In the genomic region with DNA sequence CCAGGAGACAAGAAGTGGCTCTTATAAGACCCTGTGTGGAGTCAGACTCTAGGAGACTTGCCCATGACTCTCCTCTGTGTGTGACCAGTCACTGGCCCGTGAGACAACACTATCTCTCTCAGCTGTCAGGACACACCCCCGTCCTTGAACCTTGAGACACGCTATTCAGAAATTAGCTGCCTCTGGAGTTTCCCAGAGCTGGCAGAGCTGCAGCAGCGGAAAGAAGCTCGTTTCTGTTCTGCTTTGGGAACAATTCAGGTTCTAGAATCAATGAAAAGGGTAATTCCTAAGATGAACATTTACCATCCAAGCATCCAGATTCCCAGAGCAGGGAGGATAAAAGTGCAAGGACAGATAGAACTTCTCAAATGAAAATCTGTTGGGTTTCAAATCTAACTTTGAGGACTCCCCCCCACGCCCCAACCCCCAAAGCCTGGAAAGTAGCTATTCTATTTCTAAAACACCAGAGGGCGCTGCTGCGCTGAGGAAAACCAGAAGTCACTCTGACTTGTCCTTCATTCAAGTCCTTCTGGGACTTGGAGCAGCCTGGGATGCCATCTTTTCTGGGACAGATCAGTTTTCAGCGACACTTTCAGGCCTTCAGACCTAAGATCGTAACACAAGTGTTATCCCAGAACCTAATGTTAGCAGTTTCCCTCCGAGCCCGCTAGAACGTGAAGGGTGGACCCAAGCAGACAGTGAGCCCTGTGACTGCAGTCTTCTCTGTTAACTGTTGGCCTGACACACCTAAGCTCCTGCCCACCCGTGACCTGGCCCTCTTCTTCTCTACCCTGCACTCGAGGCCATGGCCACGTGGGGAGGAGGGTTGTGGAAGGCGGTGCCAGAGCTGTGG, we compare ENCODE assay signal across 7 mouse cellular contexts. TPM values are rescaled to one million over a fixed set of nuclear protein-coding genes. Genes with fewer than 3 reads are reported as not detected.
DNase-seq lines count a peak whose midpoint lies in the region.

No protein-coding gene starts in this region.

- DNase-seq in CD4-positive helper T cell, adult 2 months (ENCODE audit: low read depth, low spot score): peak; percentile 49
- DNase-seq in Muller cell, postnatal 12 days (ENCODE audit: inconsistent ontology term): peak; percentile 53
- DNase-seq in cerebellum, adult 8-10 months: peak; percentile 67
- peak; percentile 50 for DNase-seq in gastrocnemius, postnatal 14 days
- DNase-seq in layer of hippocampus, adult 18-20 months (ENCODE audit: low spot score in 2 of 2): peak; percentile 23 to 48
- DNase-seq in lung, postnatal 36 days: peak; percentile 44
- DNase-seq in spleen, adult 12 weeks (ENCODE audit: low spot score): peak; percentile 15

- intact Hi-C loops in gastrocnemius, postnatal 14 days (cut with DNase I; ENCODE audit: low total_unique reads): loop anchor here (10.0 kb wide), 1 partner anchor 123 kb away; no protein-coding TSS in a partner anchor

RNA-seq across cellular contexts. Expression of a gene that starts 39.9 kb away (rescaled TPM):
- 10 to 100 TPM; 11.1 to 11.2 TPM for total RNA-seq in gastrocnemius, postnatal 14 days (2021)
- 10 to 100 TPM in 1 of 2 experiments, 1 to 10 TPM in 1; 10.0 to 11.6 TPM for total RNA-seq in layer of hippocampus, adult 18-20 months (2021)

RNA-seq across cellular contexts. Expression of a gene that starts 48.8 kb away (rescaled TPM):
- total RNA-seq in gastrocnemius, postnatal 14 days (2021): 1 to 10 TPM; 1.3 to 1.7 TPM
- 1 to 10 TPM; 1.0 to 1.3 TPM for total RNA-seq in layer of hippocampus, adult 18-20 months (2021)

Comparison
In these comparisons a context has a peak if more than half of its experiments do, and no peak if none do; other contexts are left out.
1. Peak in every context shown above with its lines: DNase-seq.
2. DNase-seq: peak in every context shown above with its lines; median percentile 67 in cerebellum, adult 8-10 months; 53 in Muller cell, postnatal 12 days; 50 in gastrocnemius, postnatal 14 days; 49 in CD4-positive helper T cell, adult 2 months; 44 in lung, postnatal 36 days; 36 in layer of hippocampus, adult 18-20 months; 15 in spleen, adult 12 weeks.